Mouse (Mus musculus) liver, adult 2 months (tissue): ENCODE measurements around the gene Qrich2. TPM values are rescaled to one million over a fixed set of nuclear protein-coding genes. Genes with fewer than 3 reads are reported as not detected.

Source experiments
- DNase-seq: peaks from one replicate; pipeline ENCODE4 v3.0.0-alpha.2; 2011; ENCODE audit warnings: low read depth, low spot score; ENCODE audit errors: extremely low read depth
- H3K27ac ChIP-seq: fragments of 200-500 bp; replicated peaks from 2 replicates; pipeline ENCODE4 v1.5.1; 2012; ENCODE audit warnings: low read depth, mild to moderate bottlenecking, control low read depth, inconsistent platforms, low read length; ENCODE audit not compliant: insufficient read depth
- H3K27me3 ChIP-seq: fragments of 200-500 bp; 2 replicates; pipeline ENCODE4 v1.6.1; 2012; ENCODE audit warnings: mild to moderate bottlenecking, moderate library complexity, low read length, inconsistent platforms; ENCODE audit not compliant: control insufficient read depth, insufficient read depth
- H3K36me3 ChIP-seq: fragments of 200-500 bp; 2 replicates; pipeline ENCODE4 v1.6.1; 2012; ENCODE audit warnings: low read length, inconsistent platforms; ENCODE audit not compliant: control insufficient read depth, insufficient read depth
- H3K4me1 ChIP-seq: fragments of 200-500 bp; 2 replicates; pipeline ENCODE4 v1.6.1; 2011; ENCODE audit warnings: low read length; ENCODE audit not compliant: control insufficient read depth, insufficient read depth
- H3K4me3 ChIP-seq: fragments of 200-500 bp; 2 replicates; pipeline ENCODE4 v1.5.1; 2011; ENCODE audit warnings: low read depth, mild to moderate bottlenecking, control low read depth, low read length, moderate library complexity; ENCODE audit not compliant: insufficient read depth
- H3K79me2 ChIP-seq: fragments of 200-500 bp; 2 replicates; pipeline ENCODE4 v1.6.1; 2012; ENCODE audit warnings: inconsistent platforms, mild to moderate bottlenecking, low read length, moderate library complexity; ENCODE audit not compliant: control insufficient read depth, insufficient read depth
- H3K9ac ChIP-seq: fragments of 200-500 bp; 2 replicates; pipeline ENCODE4 v1.6.1; 2012; ENCODE audit warnings: low read depth, mild to moderate bottlenecking, control low read depth, inconsistent platforms, low read length
- CTCF ChIP-seq: fragments of 200-500 bp; IDR thresholded peaks from 2 replicates; pipeline ENCODE4 v1.5.1; 2011; ENCODE audit warnings: low read depth, low read length, control low read depth
- POLR2A ChIP-seq: fragments of 200-500 bp; IDR thresholded peaks from 2 replicates; pipeline ENCODE4 v1.6.1; 2011; ENCODE audit warnings: low read length, control low read depth; ENCODE audit not compliant: insufficient read depth; ENCODE audit errors: extremely low read depth
- WGBS: fragments of 180-500 bp; shearing (Covaris S2); methylation state at CpG from one replicate; pipeline ENCODE4 v1.1.7; 2018; 5-methylcytosine and 5-hydroxymethylcytosine counted together
- polyA plus RNA-seq: library from polyadenylated mRNA; depleted of rRNA; stranded (reverse); fragments of >200 nt; gene quantifications from 2 replicates; pipeline ENCODE4 v1.2.3, GENCODE M21; 2012
- total RNA-seq: library from RNA; depleted of rRNA; stranded (reverse); fragments of >200 nt; gene quantifications from 2 replicates; pipeline ENCODE4 v1.2.3, GENCODE M21; 2014

Qrich2 gene
- total and polyA plus RNA-seq, 2 experiments, result 0.11 TPM; not detected in 1

- Histone ChIP-seq H3K27me3 (no peaks in the 10 kb centered on the region), H3K36me3 (peaks cover 3% of the 10 kb centered on the region; the same call in 1 of the 2 replicates), H3K4me1 (peaks cover 4% of the 10 kb centered on the region), H3K27ac (peak overlapping the region; percentile 74), H3K79me2 (peaks cover 9% of the 10 kb centered on the region; the same call in 1 of the 2 replicates), H3K4me3 (no peak overlapping the region), H3K9ac (no peak overlapping the region)
- TF ChIP-seq CTCF (0 out of 2 replicates have a peak, but pooled peaks have one; percentile 1), POLR2A (no peak)
- DNase-seq, result no peak
- 62% methylated on average over 6 of the region's 6 CpGs for WGBS
Measured at GRCm38 (mm10) chr11:116491338-116491737, 25.3 kb upstream of the Qrich2 start.

GRCm38 (mm10) chr11:116490232-116491107 lies 24.4 kb upstream of the Qrich2 start:
- under 1% methylated on average over 62 of the region's 62 CpGs for WGBS
- Histone ChIP-seq H3K79me2 (peaks cover 11% of the 10 kb centered on the region; the same call in 1 of the 2 replicates), H3K9ac (peak overlapping the region; percentile 95), H3K36me3 (peaks cover 9% of the 10 kb centered on the region; the same call in 1 of the 2 replicates), H3K4me3 (peak overlapping the region; percentile 77), H3K4me1 (peaks cover 8% of the 10 kb centered on the region), H3K27ac (peak overlapping the region; percentile 93), H3K27me3 (no peaks in the 10 kb centered on the region)
- TF ChIP-seq CTCF (no peak), POLR2A (peak; percentile 90)
- DNase-seq, result peak; percentile 82

- DNase-seq, result no peak
- Histone ChIP-seq H3K9ac (peak overlapping the region; percentile 95), H3K27ac (peak overlapping the region; percentile 76), H3K27me3 (no peaks in the 10 kb centered on the region), H3K4me3 (peak overlapping the region; percentile 77), H3K79me2 (peaks cover 11% of the 10 kb centered on the region; the same call in 1 of the 2 replicates), H3K36me3 (peaks cover 14% of the 10 kb centered on the region; the same call in 1 of the 2 replicates), H3K4me1 (peaks cover 13% of the 10 kb centered on the region)
- WGBS, result under 1% methylated on average over 39 of the region's 39 CpGs
- TF ChIP-seq CTCF (no peak), POLR2A (no peak)
Measured at GRCm38 (mm10) chr11:116489771-116490231, 23.8 kb upstream of the Qrich2 start.

- DNase-seq, result peak; percentile 95
- H3K9ac ChIP-seq, result 0 out of 2 replicates have a peak overlapping the region, but pooled peaks have one; percentile 5
- no peaks in the 10 kb centered on the region for H3K27me3 ChIP-seq
- H3K36me3 ChIP-seq, result peaks cover 16% of the 10 kb centered on the region; the same call in 1 of the 2 replicates
- peak overlapping the region; percentile 77 for H3K4me3 ChIP-seq
- 18% methylated on average over 14 of the region's 14 CpGs for WGBS
- TF ChIP-seq CTCF, result peak; percentile 76
- TF ChIP-seq POLR2A, result no peak
- peaks cover 11% of the 10 kb centered on the region; the same call in 1 of the 2 replicates for H3K79me2 ChIP-seq
- peak overlapping the region; percentile 76 for H3K27ac ChIP-seq
- H3K4me1 ChIP-seq, result peaks cover 17% of the 10 kb centered on the region
Measured at GRCm38 (mm10) chr11:116488693-116489375, 22.8 kb upstream of the Qrich2 start.

GRCm38 (mm10) chr11:116488207-116488606 lies 22.2 kb upstream of the Qrich2 start:
- no peaks in the 10 kb centered on the region for H3K27me3 ChIP-seq
- H3K4me1 ChIP-seq, result peaks cover 23% of the 10 kb centered on the region
- H3K27ac ChIP-seq, result no peak overlapping the region
- H3K79me2 ChIP-seq, result peaks cover 11% of the 10 kb centered on the region; the same call in 1 of the 2 replicates
- DNase-seq, result no peak
- TF ChIP-seq POLR2A (no peak), CTCF (no peak)
- H3K4me3 ChIP-seq, result no peak overlapping the region
- no peak overlapping the region for H3K9ac ChIP-seq
- H3K36me3 ChIP-seq, result peaks cover 19% of the 10 kb centered on the region; the same call in 1 of the 2 replicates
